Mouse (Mus musculus) megakaryocyte, adult 5-6 weeks (primary cell): ENCODE data around the gene Hist1h1b. TPM values are rescaled to one million over a fixed set of nuclear protein-coding genes. Genes with fewer than 3 reads are reported as not detected.
"Not testable (repeated sequence)": the region's sequence is repeated elsewhere in the genome, so short reads cannot be mapped to it uniquely, and the experiment has no call there.

Source experiments
- ATAC-seq: 2 replicates; pipeline ENCODE4 v1.8.0; 2016; ENCODE audit warnings: mild to moderate bottlenecking, inconsistent platforms; ENCODE audit not compliant: poor library complexity, severe bottlenecking
- total RNA-seq, 2 experiments: library from RNA; stranded (forward) in 1 of 2; stranded (reverse) in 1 of 2; fragments of 153-499, 151-499 nt in 1 of 2; fragments of 221-1000, 200-1000 nt in 1 of 2; gene quantifications; 2 replicates each; pipeline versions ENCODE4 v1.2.3 to v1.2.4; 2015 to 2017

Gene Hist1h1b
- total RNA-seq, 2 experiments from 2014 or later, result 792 to 2,001 TPM

DNA sequence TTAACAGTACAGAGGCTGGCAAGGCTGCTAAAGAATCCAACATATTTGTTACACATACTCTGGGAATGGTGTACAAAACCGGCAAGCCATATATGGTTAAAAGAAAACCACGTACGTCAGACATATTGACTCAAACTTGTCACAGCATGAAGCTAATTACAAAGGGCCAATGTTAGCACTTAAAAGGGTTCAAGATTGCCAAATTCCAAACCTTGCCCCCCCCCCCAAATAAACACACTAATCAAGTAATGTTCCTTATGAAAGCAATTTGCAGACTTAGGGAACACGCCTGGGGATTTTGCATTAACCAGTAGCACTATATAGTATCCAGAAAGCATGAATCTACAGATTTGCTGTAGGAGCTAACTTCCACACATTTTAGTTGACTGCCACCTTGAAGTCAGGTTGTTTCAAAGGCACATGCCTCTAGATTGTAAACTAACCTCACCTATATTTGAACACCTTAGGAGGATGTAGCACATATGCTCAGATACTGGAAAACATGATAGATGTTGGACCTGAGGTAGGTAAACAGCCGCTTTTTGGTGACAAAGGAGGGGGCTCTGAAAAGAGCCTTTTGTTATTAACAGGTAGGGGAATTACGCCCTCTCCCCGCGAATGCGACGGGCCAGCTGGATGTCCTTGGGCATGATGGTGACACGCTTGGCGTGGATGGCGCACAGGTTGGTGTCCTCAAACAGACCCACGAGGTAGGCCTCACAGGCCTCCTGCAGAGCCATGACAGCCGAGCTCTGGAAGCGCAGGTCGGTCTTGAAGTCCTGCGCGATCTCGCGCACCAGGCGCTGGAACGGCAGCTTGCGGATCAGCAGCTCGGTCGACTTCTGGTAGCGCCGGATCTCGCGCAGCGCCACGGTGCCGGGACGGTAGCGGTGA, 2.2 kb upstream of the Hist1h1b start:
- not testable (repeated sequence) for ATAC-seq

- ATAC-seq, result no peak
Measured at GRCm38 (mm10) chr13:21781639-21782038, 1.2 kb upstream of the Hist1h1b start.

GRCm38 (mm10) chr13:21781021-21781555, 663 bp upstream of the Hist1h1b start:
- no peak for ATAC-seq

GRCm38 (mm10) chr13:21778814-21779766, 1.3 kb downstream of the Hist1h1b start:
- ATAC-seq, result peak; percentile 69

- ATAC-seq, result no peak
Measured at GRCm38 (mm10) chr13:21755707-21756106, 24.7 kb downstream of the Hist1h1b start.

GRCm38 (mm10) chr13:21754294-21755001, 26.0 kb downstream of the Hist1h1b start:
- 0 out of 2 replicates have a peak, but pooled peaks have one; percentile 11 for ATAC-seq

- ATAC-seq, result peak; percentile 81
Measured at GRCm38 (mm10) chr13:21753524-21754285, 26.7 kb downstream of the Hist1h1b start, which contains the start of the genes Hist1h2ak and Hist1h2bn. Gene Hist1h2ak, minus strand, starts transcription at chr13:21753827. Gene Hist1h2bn, plus strand, starts transcription at chr13:21754123.

- 0 out of 2 replicates have a peak, but pooled peaks have one; percentile 16 for ATAC-seq
Measured at GRCm38 (mm10) chr13:21753051-21753523, 27.3 kb downstream of the Hist1h1b start.

DNA sequence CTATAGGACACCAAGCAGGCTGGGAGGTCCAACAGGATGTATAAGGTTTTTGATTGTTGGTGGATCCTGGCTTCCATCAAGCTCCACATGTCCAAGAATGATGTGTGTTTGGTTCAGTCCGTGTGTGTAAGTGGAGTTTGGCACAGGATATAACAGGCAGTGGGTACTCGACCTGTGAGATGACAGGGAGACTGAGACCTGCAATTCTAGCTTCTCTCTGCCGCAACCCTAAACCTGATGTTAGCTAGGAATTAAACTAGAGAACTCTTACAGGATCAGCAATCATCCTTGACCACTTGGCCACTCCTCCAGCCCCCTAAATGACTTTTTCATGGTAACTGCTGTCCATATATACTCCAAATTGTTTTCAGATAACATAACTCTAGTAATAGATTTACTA, 28.1 kb downstream of the Hist1h1b start:
- ATAC-seq, result no peak

- no peak for ATAC-seq
Measured at GRCm38 (mm10) chr13:21751827-21752226, 28.6 kb downstream of the Hist1h1b start.

DNA sequence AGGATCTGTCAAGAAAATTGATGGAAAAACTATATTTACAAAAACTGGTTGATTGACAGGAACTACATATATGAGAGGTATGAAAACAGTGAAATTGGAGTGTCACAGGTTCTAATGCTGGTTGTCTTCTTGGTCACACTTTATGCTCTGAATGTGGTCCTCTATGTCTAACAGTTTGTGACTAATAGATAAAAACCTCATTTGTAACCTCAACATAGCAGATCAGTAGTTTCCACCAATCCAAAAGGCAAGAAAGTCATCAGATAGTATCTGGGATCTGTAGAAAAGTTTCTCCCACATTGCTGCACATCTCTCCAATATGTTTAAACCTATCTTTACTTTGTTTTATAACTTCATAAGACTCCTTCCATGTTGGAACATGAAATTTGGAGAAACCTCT, 29.0 kb downstream of the Hist1h1b start:
- no peak for ATAC-seq

DNA sequence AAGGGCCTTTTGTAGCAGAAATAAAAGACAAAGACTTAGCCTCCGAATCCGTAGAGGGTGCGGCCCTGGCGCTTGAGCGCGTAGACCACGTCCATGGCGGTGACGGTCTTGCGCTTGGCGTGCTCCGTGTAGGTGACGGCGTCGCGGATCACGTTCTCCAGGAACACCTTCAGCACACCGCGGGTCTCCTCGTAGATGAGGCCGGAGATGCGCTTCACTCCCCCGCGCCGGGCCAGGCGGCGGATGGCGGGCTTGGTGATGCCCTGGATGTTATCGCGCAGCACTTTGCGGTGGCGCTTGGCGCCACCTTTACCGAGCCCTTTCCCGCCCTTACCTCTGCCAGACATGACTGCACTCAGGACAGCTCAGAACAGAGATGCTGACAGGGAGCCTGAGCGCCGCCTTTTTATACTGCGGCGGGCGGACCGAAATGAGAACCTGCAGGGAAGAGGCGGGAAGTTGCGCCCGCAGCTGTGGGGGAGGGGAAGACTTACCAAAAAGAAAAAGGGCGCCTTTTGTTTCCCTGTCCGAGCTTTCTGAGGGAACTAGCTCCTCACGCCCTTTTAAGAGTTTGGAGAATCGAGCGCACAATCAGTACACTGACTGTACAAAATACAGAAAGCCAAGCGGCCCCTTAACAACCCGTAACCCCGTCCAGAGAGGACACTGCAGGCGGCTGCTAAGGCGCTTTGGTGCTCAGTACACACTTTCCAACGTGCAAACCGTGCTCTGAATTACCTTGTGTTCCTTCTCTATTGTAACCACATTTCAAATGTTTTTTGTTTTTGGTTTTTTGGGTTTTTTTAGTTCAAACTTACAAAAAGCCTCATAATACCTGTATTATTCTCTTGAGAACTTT, 30.0 kb downstream of the Hist1h1b start, which contains the start of gene Hist1h4k:
Hist1h4k (minus strand) TSS at position 347 of the 859 bp plus-strand sequence.
- peak; percentile 73 for ATAC-seq

- no peak for ATAC-seq
Measured at GRCm38 (mm10) chr13:21749387-21750158, 30.9 kb downstream of the Hist1h1b start.

DNA sequence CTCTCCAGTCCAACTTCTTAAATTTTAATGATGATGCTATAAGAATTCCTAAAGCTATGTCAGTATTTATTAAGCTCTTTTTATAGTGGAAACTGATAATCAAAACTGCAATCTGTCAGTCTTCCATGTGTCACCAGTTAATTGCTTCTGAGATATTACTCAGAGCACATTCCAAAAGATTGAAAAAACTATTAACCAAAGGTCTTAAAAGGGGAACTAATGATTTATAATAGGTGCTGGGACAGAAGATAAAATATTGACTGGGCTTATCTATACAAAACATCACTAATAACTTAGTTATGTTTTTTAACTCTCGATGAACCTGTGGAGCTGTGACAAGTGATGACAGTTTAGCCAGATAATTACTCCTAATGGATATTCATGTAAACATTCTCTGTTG, 35.4 kb downstream of the Hist1h1b start:
- no peak for ATAC-seq

DNA sequence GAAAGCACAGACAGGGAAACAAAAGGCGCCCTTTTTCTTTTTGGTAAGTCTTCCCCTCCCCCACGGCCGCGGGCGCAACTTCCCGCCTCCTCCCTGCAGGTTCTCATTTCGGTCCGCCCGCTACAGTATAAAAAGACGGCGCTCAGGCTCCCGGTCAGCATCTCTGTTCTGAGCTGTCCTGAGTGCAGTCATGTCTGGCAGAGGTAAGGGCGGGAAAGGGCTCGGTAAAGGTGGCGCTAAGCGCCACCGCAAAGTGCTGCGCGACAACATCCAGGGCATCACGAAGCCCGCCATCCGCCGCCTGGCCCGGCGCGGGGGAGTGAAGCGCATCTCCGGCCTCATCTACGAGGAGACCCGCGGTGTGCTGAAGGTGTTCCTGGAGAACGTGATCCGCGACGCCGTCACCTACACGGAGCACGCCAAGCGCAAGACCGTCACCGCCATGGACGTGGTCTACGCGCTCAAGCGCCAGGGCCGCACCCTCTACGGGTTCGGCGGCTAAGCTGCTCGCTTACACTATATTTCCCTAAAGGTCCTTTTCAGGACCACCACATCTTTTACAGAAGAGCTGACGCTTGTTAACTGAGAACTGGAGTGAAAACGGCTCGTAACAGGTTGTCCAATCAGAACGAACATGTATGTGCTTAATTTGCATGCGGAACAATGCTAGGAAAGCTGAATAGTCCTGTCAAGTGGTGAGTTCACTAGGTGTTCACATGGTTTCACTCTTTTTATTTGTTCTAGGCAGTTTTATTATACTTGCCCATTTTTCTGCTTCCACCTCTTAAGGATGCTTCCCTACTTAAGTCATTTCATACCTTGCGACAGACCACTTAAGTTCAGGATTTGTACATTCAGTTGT, 45.3 kb downstream of the Hist1h1b start, which contains the start of gene Hist1h4j:
Hist1h4j (plus strand) TSS at position 159 of the 862 bp plus-strand sequence.
- peak; percentile 87 for ATAC-seq
